Mouse (Mus musculus) embryonic facial prominence, embryonic 13.5 days (tissue): ENCODE measurements around the gene Gm10273. TPM values are rescaled to one million over a fixed set of nuclear protein-coding genes. Genes with fewer than 3 reads are reported as not detected.

Experiments
- ATAC-seq: fragments of 200-750 bp; cut with Nextera tagmentation; 2 replicates; pipeline ENCODE4 v1.8.0; 2017; ENCODE audit warnings: low read depth; ENCODE audit not compliant: insufficient number of reproducible peaks, insufficient read depth, low FRiP score, low TSS enrichment
- H3K27ac ChIP-seq: fragments of 300-500 bp; sonication (generic); 2 replicates; pipeline ENCODE4 v1.5.1; 2015; ENCODE audit warnings: moderate library complexity, mild to moderate bottlenecking, inconsistent platforms
- H3K27me3 ChIP-seq: fragments of 300-500 bp; sonication (generic); 2 replicates; pipeline ENCODE4 v1.6.1; 2015; ENCODE audit warnings: mild to moderate bottlenecking, inconsistent platforms
- H3K36me3 ChIP-seq: fragments of 300-500 bp; sonication (generic); 2 replicates; pipeline ENCODE4 v1.6.1; 2015; ENCODE audit warnings: mild to moderate bottlenecking, inconsistent platforms
- H3K4me1 ChIP-seq: fragments of 300-500 bp; sonication (generic); 2 replicates; pipeline ENCODE4 v1.6.1; 2015; ENCODE audit warnings: inconsistent platforms
- H3K4me2 ChIP-seq: fragments of 300-500 bp; sonication (generic); 2 replicates; pipeline ENCODE4 v1.6.1; 2015; ENCODE audit warnings: moderate library complexity, mild to moderate bottlenecking, inconsistent platforms
- H3K4me3 ChIP-seq: fragments of 300-500 bp; sonication (generic); 2 replicates; pipeline ENCODE4 v1.5.1; 2015; ENCODE audit warnings: mild to moderate bottlenecking, inconsistent platforms
- H3K9ac ChIP-seq: fragments of 300-500 bp; sonication (generic); 2 replicates; pipeline ENCODE4 v1.6.1; 2015; ENCODE audit warnings: mild to moderate bottlenecking, inconsistent platforms
- H3K9me3 ChIP-seq: fragments of 300-500 bp; sonication (generic); 2 replicates; pipeline ENCODE4 v1.6.1; 2016; ENCODE audit warnings: inconsistent platforms
- WGBS: fragments of 180-500 bp; shearing (Covaris S2); methylation state at CpG from one replicate; pipeline ENCODE4 v1.1.7; 2015; ENCODE audit warnings: mixed read lengths; 5-methylcytosine and 5-hydroxymethylcytosine counted together
- polyA plus RNA-seq: library from polyadenylated mRNA; unstranded; fragments of >200 nt; fragmentation: Nextera tagmentation; extraction: Ambion mirVana; gene quantifications from 2 replicates; pipeline ENCODE4 v1.2.1, GENCODE M21; 2015

Gene Gm10273
- polyA plus RNA-seq, 1 experiment from 2014 or later = 2.8 TPM

- H3K27me3 ChIP-seq = no peaks in the 10 kb centered on the region
- no peaks in the 10 kb centered on the region for H3K36me3 ChIP-seq
- no peak overlapping the region for H3K9ac ChIP-seq
- H3K27ac ChIP-seq = no peak overlapping the region
- H3K4me1 ChIP-seq = no peaks in the 10 kb centered on the region
- 0 out of 2 replicates have a peak, but pooled peaks cover 3% of the 10 kb centered on the region for H3K9me3 ChIP-seq
- no peak overlapping the region for H3K4me2 ChIP-seq
- ATAC-seq = no peak
- no peak overlapping the region for H3K4me3 ChIP-seq
- 57% methylated on average over 10 of the region's 10 CpGs for WGBS
These were observed 8.3 kb downstream of the Gm10273 start for GRCm38 (mm10) chr10:59403793-59404149.

GRCm38 (mm10) chr10:59408499-59408898, 13.1 kb downstream of the Gm10273 start:
- ATAC-seq = no peak
- 49% methylated on average over 6 of the region's 6 CpGs for WGBS

GRCm38 (mm10) chr10:59410264-59410663, 14.8 kb downstream of the Gm10273 start:
- H3K27me3 ChIP-seq = no peaks in the 10 kb centered on the region
- no peak overlapping the region for H3K4me3 ChIP-seq
- H3K4me1 ChIP-seq = no peaks in the 10 kb centered on the region
- no peak overlapping the region for H3K4me2 ChIP-seq
- H3K27ac ChIP-seq = no peak overlapping the region
- H3K36me3 ChIP-seq = no peaks in the 10 kb centered on the region
- no peak for ATAC-seq
- no peaks in the 10 kb centered on the region for H3K9me3 ChIP-seq
- no peak overlapping the region for H3K9ac ChIP-seq
- WGBS = 80% methylated on average over 12 of the region's 12 CpGs

More at GRCm38 (mm10) chr10:59408499-59408898, 13.1 kb downstream of the Gm10273 start:
- H3K4me3 ChIP-seq = no peak overlapping the region
- no peak overlapping the region for H3K27ac ChIP-seq
- H3K9me3 ChIP-seq = no peaks in the 10 kb centered on the region
- H3K4me1 ChIP-seq = no peaks in the 10 kb centered on the region
- no peaks in the 10 kb centered on the region for H3K36me3 ChIP-seq
- H3K4me2 ChIP-seq = no peak overlapping the region
- H3K27me3 ChIP-seq = no peaks in the 10 kb centered on the region
- H3K9ac ChIP-seq = no peak overlapping the region

DNA sequence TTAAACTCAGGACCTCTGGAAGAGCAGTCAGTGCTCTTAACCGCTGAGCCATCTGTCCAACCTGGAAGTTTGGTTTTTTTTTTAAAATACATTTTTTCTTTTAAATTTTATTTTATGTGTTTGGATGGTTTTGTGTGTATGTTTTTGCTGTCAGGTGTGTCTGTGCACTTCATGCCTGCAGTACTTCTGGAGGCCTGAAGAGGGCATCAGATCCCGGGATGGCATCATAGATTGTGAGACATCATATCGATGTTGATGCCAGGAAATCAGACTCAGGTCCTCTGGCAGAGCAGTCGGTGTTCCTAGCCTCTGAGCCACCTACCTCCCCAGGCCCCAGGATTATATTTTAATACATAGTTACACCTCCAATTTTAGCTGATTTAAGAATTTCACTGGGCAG, 18.3 kb downstream of the Gm10273 start:
- H3K9ac ChIP-seq = no peak overlapping the region
- no peaks in the 10 kb centered on the region for H3K9me3 ChIP-seq
- no peak overlapping the region for H3K4me2 ChIP-seq
- no peak for ATAC-seq
- H3K4me3 ChIP-seq = no peak overlapping the region
- 93% methylated on average over 4 of the region's 4 CpGs for WGBS
- no peaks in the 10 kb centered on the region for H3K36me3 ChIP-seq
- H3K27ac ChIP-seq = no peak overlapping the region
- no peaks in the 10 kb centered on the region for H3K4me1 ChIP-seq
- no peaks in the 10 kb centered on the region for H3K27me3 ChIP-seq

DNA sequence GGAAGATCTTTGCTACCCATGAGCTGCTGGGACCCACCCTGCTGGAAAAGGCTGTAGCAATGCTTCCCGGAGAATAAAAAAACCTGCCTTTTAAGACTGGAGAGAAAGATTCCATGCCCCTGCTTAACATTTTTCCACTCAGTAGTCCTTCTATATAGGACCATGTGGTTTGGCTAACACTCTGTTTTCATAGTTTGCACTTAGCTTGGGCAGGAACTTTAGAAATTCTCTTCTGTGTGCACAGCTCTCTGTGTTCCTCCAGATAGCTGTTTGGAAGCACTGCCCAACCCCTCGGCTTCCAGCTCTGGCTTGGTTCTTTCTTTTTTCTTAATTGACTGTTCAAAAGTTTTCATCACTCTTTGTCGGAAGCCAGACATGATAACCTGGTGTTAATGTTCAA, 21.2 kb downstream of the Gm10273 start:
- Histone ChIP-seq H3K27ac (no peak overlapping the region), H3K36me3 (no peaks in the 10 kb centered on the region), H3K4me1 (no peaks in the 10 kb centered on the region), H3K4me2 (no peak overlapping the region), H3K4me3 (no peak overlapping the region), H3K27me3 (no peaks in the 10 kb centered on the region), H3K9me3 (no peaks in the 10 kb centered on the region), H3K9ac (no peak overlapping the region)
- no peak for ATAC-seq
- 80% methylated on average over 3 of the region's 3 CpGs for WGBS

DNA sequence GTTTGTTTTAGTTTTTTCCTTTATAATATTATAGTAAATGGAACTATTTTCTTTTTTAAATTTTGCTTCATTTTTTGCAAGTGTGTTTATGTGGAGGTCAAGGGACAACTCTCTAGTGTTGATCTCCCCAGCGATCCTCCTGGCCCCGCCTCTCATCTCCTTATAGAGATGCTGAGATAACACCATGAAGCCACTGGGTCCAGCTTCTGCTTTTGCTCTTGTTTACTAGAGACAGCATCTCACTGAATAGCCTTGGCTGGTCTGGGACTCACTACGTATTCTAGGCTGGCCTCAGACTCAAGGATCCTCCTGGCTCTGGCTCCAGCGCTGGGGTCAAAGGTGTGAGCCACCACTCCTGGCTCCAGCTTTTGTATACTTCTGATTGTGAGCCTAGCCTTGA, 24.1 kb downstream of the Gm10273 start:
- H3K27me3 ChIP-seq = no peaks in the 10 kb centered on the region
- no peaks in the 10 kb centered on the region for H3K9me3 ChIP-seq
- no peak overlapping the region for H3K4me2 ChIP-seq
- 82% methylated on average over 4 of the region's 4 CpGs for WGBS
- H3K36me3 ChIP-seq = no peaks in the 10 kb centered on the region
- no peak overlapping the region for H3K4me3 ChIP-seq
- no peak overlapping the region for H3K27ac ChIP-seq
- no peak overlapping the region for H3K9ac ChIP-seq
- peaks cover 2% of the 10 kb centered on the region; the same call in 1 of the 2 replicates for H3K4me1 ChIP-seq
- ATAC-seq = no peak

DNA sequence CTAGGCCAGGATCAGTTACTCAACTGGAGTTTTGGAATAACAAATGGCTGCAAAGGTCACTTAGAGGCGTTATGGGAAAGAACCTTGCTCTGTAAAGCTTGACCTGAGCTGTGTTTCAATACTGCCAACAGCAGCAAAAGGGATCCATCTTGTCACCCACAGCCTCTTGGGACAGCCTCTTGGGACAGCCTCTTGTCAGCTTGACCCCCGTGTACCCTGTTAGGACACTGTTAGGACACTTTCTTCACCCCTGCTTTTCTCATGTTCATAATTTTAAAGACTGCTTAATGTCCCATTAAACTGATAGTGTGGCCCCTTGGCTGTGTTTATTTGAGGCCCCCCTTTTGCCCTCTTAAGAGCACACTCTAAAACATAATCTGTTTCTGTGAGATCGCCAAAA, 29.0 kb downstream of the Gm10273 start:
- Histone ChIP-seq H3K27ac (no peak overlapping the region), H3K36me3 (no peaks in the 10 kb centered on the region), H3K9ac (no peak overlapping the region), H3K27me3 (no peaks in the 10 kb centered on the region), H3K4me2 (no peak overlapping the region), H3K4me3 (no peak overlapping the region), H3K4me1 (peaks cover 10% of the 10 kb centered on the region; the same call in 1 of the 2 replicates), H3K9me3 (no peaks in the 10 kb centered on the region)
- no peak for ATAC-seq
- 80% methylated on average over 3 of the region's 3 CpGs for WGBS

DNA sequence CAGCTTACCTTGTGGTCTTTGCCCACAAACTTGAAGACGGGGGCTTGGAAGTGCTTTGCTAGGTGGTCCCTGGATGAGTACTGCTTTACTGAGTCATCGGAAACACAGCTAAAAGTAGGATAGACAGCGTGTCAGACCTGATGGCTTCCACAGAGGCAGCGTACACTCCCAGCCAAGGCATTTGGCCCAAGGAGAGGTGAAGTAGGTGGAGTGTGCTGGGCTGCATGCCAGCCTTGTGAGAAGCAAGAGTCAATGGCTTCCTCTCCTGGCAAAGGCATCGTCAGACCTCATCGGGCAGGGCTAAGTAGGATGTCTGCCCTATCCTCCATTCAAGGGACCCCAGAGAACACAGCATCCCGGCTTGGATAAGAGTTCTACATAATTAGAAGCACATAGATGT, 29.9 kb downstream of the Gm10273 start:
- H3K4me3 ChIP-seq = no peak overlapping the region
- H3K27me3 ChIP-seq = no peaks in the 10 kb centered on the region
- no peak for ATAC-seq
- no peaks in the 10 kb centered on the region for H3K36me3 ChIP-seq
- H3K9me3 ChIP-seq = no peaks in the 10 kb centered on the region
- no peak overlapping the region for H3K27ac ChIP-seq
- no peak overlapping the region for H3K4me2 ChIP-seq
- H3K9ac ChIP-seq = no peak overlapping the region
- H3K4me1 ChIP-seq = peaks cover 10% of the 10 kb centered on the region; the same call in 1 of the 2 replicates
- WGBS = 82% methylated on average over 7 of the region's 7 CpGs

GRCm38 (mm10) chr10:59426371-59426770, 30.9 kb downstream of the Gm10273 start:
- H3K9ac ChIP-seq = no peak overlapping the region
- no peak overlapping the region for H3K4me3 ChIP-seq
- H3K9me3 ChIP-seq = no peaks in the 10 kb centered on the region
- H3K27me3 ChIP-seq = no peaks in the 10 kb centered on the region
- H3K36me3 ChIP-seq = no peaks in the 10 kb centered on the region
- H3K4me2 ChIP-seq = no peak overlapping the region
- H3K27ac ChIP-seq = no peak overlapping the region
- 79% methylated on average over 4 of the region's 4 CpGs for WGBS
- H3K4me1 ChIP-seq = peaks cover 10% of the 10 kb centered on the region; the same call in 1 of the 2 replicates
- ATAC-seq = no peak

- no peak for ATAC-seq
- H3K9me3 ChIP-seq = no peaks in the 10 kb centered on the region
- 81% methylated on average over 16 of the region's 16 CpGs for WGBS
- H3K36me3 ChIP-seq = no peaks in the 10 kb centered on the region
- no peak overlapping the region for H3K4me3 ChIP-seq
- H3K27me3 ChIP-seq = no peaks in the 10 kb centered on the region
- no peak overlapping the region for H3K4me2 ChIP-seq
- H3K4me1 ChIP-seq = peaks cover 7% of the 10 kb centered on the region; the same call in 1 of the 2 replicates
- H3K9ac ChIP-seq = no peak overlapping the region
- H3K27ac ChIP-seq = no peak overlapping the region
These were observed 34.2 kb downstream of the Gm10273 start for GRCm38 (mm10) chr10:59429448-59430135.

DNA sequence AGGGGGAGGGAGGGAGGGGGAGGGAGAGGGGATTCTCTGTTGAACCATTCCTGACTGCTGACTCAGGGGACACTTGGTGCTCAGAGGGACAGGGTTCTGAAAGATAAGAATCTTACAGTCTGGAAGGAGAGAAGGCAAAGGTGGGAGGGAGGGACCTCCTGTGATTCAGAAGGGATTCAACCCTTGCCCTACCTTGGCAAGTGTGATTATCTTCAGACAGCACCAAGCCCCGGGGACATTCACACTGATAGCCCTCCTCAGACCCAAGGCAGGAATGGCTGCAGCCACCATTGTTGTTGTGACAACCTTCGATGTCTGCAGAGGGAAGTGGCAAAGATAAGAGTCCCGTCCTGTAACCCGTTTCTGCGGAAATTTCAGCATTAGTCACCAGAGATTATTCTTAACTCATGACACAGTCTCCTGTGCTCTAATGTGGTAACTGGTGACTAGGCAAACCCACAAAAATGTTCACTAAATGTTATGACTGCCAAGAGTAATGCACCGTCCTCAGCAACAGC, 35.3 kb downstream of the Gm10273 start:
- no peak overlapping the region for H3K4me2 ChIP-seq

DNA sequence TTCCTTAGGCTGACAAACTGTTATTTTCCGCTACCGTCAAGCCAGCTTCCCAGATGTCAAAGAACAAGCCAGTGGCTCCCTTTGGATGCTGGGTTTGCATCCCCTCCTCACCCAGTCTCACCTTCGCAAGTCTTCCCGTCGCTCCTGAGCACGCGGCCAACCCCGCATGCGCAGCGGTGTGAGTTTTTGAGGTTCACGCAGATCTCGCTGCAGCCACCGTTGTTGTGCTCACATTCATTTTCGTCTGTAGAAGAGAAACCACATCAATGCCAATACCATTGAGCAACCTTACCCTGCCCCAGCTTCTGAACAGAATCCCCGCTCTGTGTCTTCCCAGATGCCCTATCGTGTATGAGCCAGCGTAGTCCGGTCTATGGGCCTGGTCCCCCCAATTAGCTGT, 40.3 kb downstream of the Gm10273 start:
- H3K4me1 ChIP-seq = peaks cover 20% of the 10 kb centered on the region
- H3K4me2 ChIP-seq = no peak overlapping the region
- no peaks in the 10 kb centered on the region for H3K36me3 ChIP-seq
- H3K27ac ChIP-seq = no peak overlapping the region
- ATAC-seq = no peak
- WGBS = 92% methylated on average over 18 of the region's 18 CpGs
- H3K27me3 ChIP-seq = no peaks in the 10 kb centered on the region
- no peaks in the 10 kb centered on the region for H3K9me3 ChIP-seq
- no peak overlapping the region for H3K9ac ChIP-seq
- H3K4me3 ChIP-seq = no peak overlapping the region

More for the DNA sequence above, 35.3 kb downstream of the Gm10273 start:
- H3K27me3 ChIP-seq = no peaks in the 10 kb centered on the region
- no peak for ATAC-seq
- H3K9ac ChIP-seq = no peak overlapping the region
- H3K9me3 ChIP-seq = no peaks in the 10 kb centered on the region
- no peak overlapping the region for H3K4me3 ChIP-seq
- H3K36me3 ChIP-seq = no peaks in the 10 kb centered on the region
- H3K4me1 ChIP-seq = no peaks in the 10 kb centered on the region
- WGBS = 61% methylated on average over 6 of the region's 6 CpGs
- no peak overlapping the region for H3K27ac ChIP-seq
